8 mouse cellular contexts compared by ENCODE assay signal in genomic region chr12:78980683-78981091, GRCm38 (mm10). TPM values are rescaled to one million over a fixed set of nuclear protein-coding genes. Genes with fewer than 3 reads are reported as not detected.
A peak's percentile ranks its signal among the peaks of the same experiment; 100 is the strongest.
DNase-seq lines count a peak whose midpoint lies in the region; ATAC-seq and TF ChIP-seq lines count a peak whose summit lies in the region.

No protein-coding gene starts in this region.

- dilution Hi-C loops in CH12.LX (cut with MboI; ENCODE audit: extremely low pct_ligation_motif_present, extremely low pct_unique_long_range_greater_than_20kb, low sequenced_read_pairs) = no loop called here

- in situ Hi-C loops in CH12.LX (cut with MboI; ENCODE audit: low pct_ligation_motif_present, low pct_unique_long_range_greater_than_20kb, low sequenced_read_pairs) = no loop called here

- H3K36me3 ChIP-seq in CH12.LX (replicated peaks in 1 of 2; ENCODE audit: control insufficient read depth in 1 of 2, insufficient read depth in 1 of 2, low read length in 1 of 2) = peaks cover 7 to 15% of the 10 kb centered on the region in 2 experiments
- no peaks in the 10 kb centered on the region for H3K36me3 ChIP-seq in heart, embryonic 16.5 days (ENCODE audit: control insufficient read depth, insufficient read depth)
- H3K36me3 ChIP-seq in liver, embryonic 16.5 days (ENCODE audit: control insufficient read depth, insufficient read depth) = no peaks in the 10 kb centered on the region
- H3K36me3 ChIP-seq in hindbrain, embryonic 14.5 days (replicated peaks; ENCODE audit: control insufficient read depth, insufficient read depth) = no peaks in the 10 kb centered on the region

- H3K79me2 ChIP-seq in CH12.LX (replicated peaks; ENCODE audit: control insufficient read depth, extremely low read depth, insufficient read depth, poor library complexity, severe bottlenecking) = 0 out of 2 replicates have a peak, but pooled peaks cover 2% of the 10 kb centered on the region

- H3K27me3 ChIP-seq in CH12.LX (replicated peaks) = no peaks in the 10 kb centered on the region
- H3K27me3 ChIP-seq in heart, embryonic 16.5 days (ENCODE audit: control insufficient read depth, insufficient read depth, low read length) = no peaks in the 10 kb centered on the region
- no peaks in the 10 kb centered on the region for H3K27me3 ChIP-seq in liver, embryonic 16.5 days (ENCODE audit: control insufficient read depth, insufficient read depth, low read depth, low read length)
- no peaks in the 10 kb centered on the region for H3K27me3 ChIP-seq in hindbrain, embryonic 14.5 days (ENCODE audit: control insufficient read depth, insufficient read depth, low read length)

- no peak for TF ChIP-seq CTCF in CH12.LX (conservative IDR thresholded peaks at IDR 0.05 in 1 of 2, IDR thresholded peaks at IDR 0.05 in 1 of 2; ENCODE audit: low read depth in 2 of 2, low read length in 2 of 2)

- H3K27ac ChIP-seq in CH12.LX (ENCODE audit: insufficient read depth, low read depth) = peak overlapping the region; percentile 69
- H3K27ac ChIP-seq in heart, embryonic 16.5 days (ENCODE audit: low read length) = peak overlapping the region; percentile 39; the same call in 1 of the 2 replicates
- peak overlapping the region; percentile 48 for H3K27ac ChIP-seq in liver, embryonic 16.5 days (ENCODE audit: low read length)
- H3K27ac ChIP-seq in hindbrain, embryonic 14.5 days = no peak overlapping the region

- ATAC-seq in heart, embryonic 16.5 days (replicated peaks; ENCODE audit: extremely low read depth, insufficient read depth, low FRiP score) = peak; percentile 50; the same call in 1 of the 2 replicates
- ATAC-seq in liver, embryonic 16.5 days (ENCODE audit: low read depth) = peak; percentile 69
- no peak for ATAC-seq in hindbrain, embryonic 14.5 days (ENCODE audit: low FRiP score)

- TF ChIP-seq POLR2A in CH12.LX (IDR thresholded peaks at IDR 0.05; ENCODE audit: low read depth, low read length) = peak; percentile 60; the same call in 1 of the 2 replicates

- TF ChIP-seq RAD21 in CH12.LX (IDR thresholded peaks at IDR 0.05; ENCODE audit: low read depth, low read length) = no peak; the same call in 1 of the 2 replicates

- peak overlapping the region; percentile 45 for H3K9ac ChIP-seq in CH12.LX (ENCODE audit: insufficient read depth, low read depth)
- H3K9ac ChIP-seq in heart, embryonic 16.5 days (ENCODE audit: low read length) = no peak overlapping the region
- H3K9ac ChIP-seq in liver, embryonic 16.5 days (ENCODE audit: low read depth, low read length) = no peak overlapping the region
- no peak overlapping the region for H3K9ac ChIP-seq in hindbrain, embryonic 14.5 days

- TF ChIP-seq EP300 in CH12.LX (IDR thresholded peaks at IDR 0.05; ENCODE audit: low read length) = peak; percentile 99

- no peaks in the 10 kb centered on the region for H3K9me3 ChIP-seq in CH12.LX (replicated peaks; ENCODE audit: low read length)
- no peaks in the 10 kb centered on the region for H3K9me3 ChIP-seq in heart, embryonic 16.5 days (replicated peaks; ENCODE audit: control insufficient read depth, low read length)
- H3K9me3 ChIP-seq in liver, embryonic 16.5 days (replicated peaks; ENCODE audit: control insufficient read depth, low read length) = no peaks in the 10 kb centered on the region
- 0 out of 2 replicates have a peak, but pooled peaks cover 4% of the 10 kb centered on the region for H3K9me3 ChIP-seq in hindbrain, embryonic 14.5 days (ENCODE audit: control insufficient read depth, low read length)

- peaks cover 20 to 65% of the 10 kb centered on the region in 2 experiments for H3K4me1 ChIP-seq in CH12.LX (ENCODE audit: control insufficient read depth in 1 of 2, insufficient read depth in 2 of 2)
- peaks cover 14% of the 10 kb centered on the region for H3K4me1 ChIP-seq in heart, embryonic 16.5 days (ENCODE audit: control insufficient read depth, insufficient read depth, low read length)
- H3K4me1 ChIP-seq in liver, embryonic 16.5 days (ENCODE audit: control insufficient read depth, low read depth, low read length) = no peaks in the 10 kb centered on the region; the same call in none of the 2 replicates
- H3K4me1 ChIP-seq in hindbrain, embryonic 14.5 days (replicated peaks; ENCODE audit: control insufficient read depth, insufficient read depth, low read length) = 0 out of 2 replicates have a peak, but pooled peaks cover 9% of the 10 kb centered on the region

- DNase-seq in A20 (ENCODE audit: low read depth, low spot score) (peak; percentile 89), CH12.LX (ENCODE audit: extremely low read depth) (peak; percentile 92)
- peak; percentile 35 to 56 for DNase-seq in spleen, postnatal 10 days (ENCODE audit: low spot score in 2 of 2)
- DNase-seq in urinary bladder, postnatal 36 days (ENCODE audit: low spot score in 2 of 2) = no peak
- no peak for DNase-seq in hindbrain, embryonic 14.5 days (ENCODE audit: low spot score)
- DNase-seq in layer of hippocampus, postnatal 10 days (ENCODE audit: low spot score in 2 of 2) = no peak

- H3K4me2 ChIP-seq in CH12.LX (ENCODE audit: insufficient read depth, low read depth, poor library complexity, severe bottlenecking) = peak overlapping the region; percentile 90
- peak overlapping the region; percentile 11; the same call in 1 of the 2 replicates for H3K4me2 ChIP-seq in heart, embryonic 16.5 days (ENCODE audit: low read depth, low read length)
- peak overlapping the region; percentile 42 for H3K4me2 ChIP-seq in liver, embryonic 16.5 days (ENCODE audit: low read depth, low read length)
- H3K4me2 ChIP-seq in hindbrain, embryonic 14.5 days (replicated peaks) = no peak overlapping the region

- WGBS in heart, embryonic 16.5 days = 54% methylated on average over 5 of the region's 5 CpGs
- WGBS in liver, embryonic 16.5 days (ENCODE audit: insufficient replicate concordance) = 16% methylated on average over 5 of the region's 5 CpGs
- WGBS in hindbrain, embryonic 14.5 days = 87% methylated on average over 5 of the region's 5 CpGs

- peak overlapping the region; percentile 64 to 72 (median 68) for H3K4me3 ChIP-seq in CH12.LX (replicated peaks in 1 of 3; ENCODE audit: low read depth in 2 of 3, low read length in 2 of 3, poor library complexity in 1 of 3)
- H3K4me3 ChIP-seq in heart, embryonic 16.5 days (ENCODE audit: low read length) = peak overlapping the region; percentile 20; the same call in 1 of the 2 replicates
- peak overlapping the region; percentile 49 for H3K4me3 ChIP-seq in liver, embryonic 16.5 days (ENCODE audit: low read depth, low read length)
- no peak overlapping the region for H3K4me3 ChIP-seq in hindbrain, embryonic 14.5 days (replicated peaks; ENCODE audit: low read length)

TF ChIP-seq in CH12.LX, 34 proteins besides CTCF, POLR2A, EP300 and RAD21 (continues in another document):
- TF ChIP-seq USF2 (conservative IDR thresholded peaks at IDR 0.05; ENCODE audit: low read depth, low read length) (no peak), BHLHE40 (IDR thresholded peaks at IDR 0.05; ENCODE audit: low read depth, low read length) (peak; percentile 83), USF1 (IDR thresholded peaks at IDR 0.05; ENCODE audit: low read depth, low read length) (no peak), NRF1 (IDR thresholded peaks at IDR 0.05; ENCODE audit: low read depth, low read length) (peak; percentile 46; the same call in 1 of the 2 replicates), UBTF (IDR thresholded peaks at IDR 0.05; ENCODE audit: low read depth, low read length) (no peak), CHD1 (IDR thresholded peaks at IDR 0.05; ENCODE audit: low read depth, low read length) (no peak), TBP (conservative IDR thresholded peaks at IDR 0.05; ENCODE audit: low read depth, low read length) (peak; percentile 57; the same call in 1 of the 2 replicates), PAX5 (IDR thresholded peaks at IDR 0.05; ENCODE audit: low read length) (no peak), MEF2A (IDR thresholded peaks at IDR 0.05; ENCODE audit: borderline replicate concordance, low read depth, low read length) (peak; percentile 94), JUND (conservative IDR thresholded peaks at IDR 0.05; ENCODE audit: low read depth, low read length) (peak; percentile 48; the same call in 1 of the 2 replicates), RCOR1 (conservative IDR thresholded peaks at IDR 0.05; ENCODE audit: low read depth, low read length) (peak; percentile 95), GABPA (IDR thresholded peaks at IDR 0.05; ENCODE audit: insufficient replicate concordance, low read depth, low read length) (no peak), ZMIZ1 (IDR thresholded peaks at IDR 0.05; ENCODE audit: low read depth, low read length) (peak; percentile 76; the same call in 1 of the 2 replicates), CHD2 (IDR thresholded peaks at IDR 0.05; ENCODE audit: low read length) (peak; percentile 82), ZC3H11A (IDR thresholded peaks at IDR 0.05; ENCODE audit: low read depth, low read length) (no peak), ELF1 (IDR thresholded peaks at IDR 0.05; ENCODE audit: low read depth, low read length) (peak; percentile 86), SIN3A (IDR thresholded peaks at IDR 0.05; ENCODE audit: low read length) (peak; percentile 89), POLR2AphosphoS2 (IDR thresholded peaks at IDR 0.05; ENCODE audit: low read depth, low read length) (no peak), IRF4 (IDR thresholded peaks at IDR 0.05; ENCODE audit: low read depth, low read length) (peak; percentile 99), TCF12 (IDR thresholded peaks at IDR 0.05; ENCODE audit: low read depth, low read length) (peak; percentile 99), HCFC1 (IDR thresholded peaks at IDR 0.05; ENCODE audit: low read depth, low read length) (peak; percentile 51), ZNF384 (IDR thresholded peaks at IDR 0.05; ENCODE audit: low read depth, low read length) (peak; percentile 65)

RNA-seq across cellular contexts. Expression of gene Tmem229b, which starts 26.7 kb away (rescaled TPM):
- 41.7 and 45.0 TPM in 2 replicates for total RNA-seq in CH12.LX (2012; rRNA removed)
- 64.4 and 66.5 TPM in 2 replicates for total RNA-seq in CH12.LX (2014; rRNA removed)
- 125 and 129 TPM in 2 replicates for polyA plus RNA-seq in CH12.LX (2012; ENCODE audit: insufficient read length, low read depth)
- 3.9 and 4.7 TPM in 2 replicates for polyA plus RNA-seq in heart, embryonic 16.5 days (2015; fragmentation: Nextera tagmentation; extraction: Ambion mirVana)
- 2.3 and 3.7 TPM in 2 replicates for polyA plus RNA-seq in liver, embryonic 16.5 days (2015; fragmentation: Nextera tagmentation; extraction: Ambion mirVana)
- 62.2 and 69.6 TPM in 2 replicates for polyA plus RNA-seq in hindbrain, embryonic 14.5 days (2014; fragmentation: Nextera tagmentation; extraction: Ambion mirVana)
- 10 to 100 TPM; 88.7 to 96.9 TPM for total RNA-seq in layer of hippocampus, postnatal 10 days (2021)

RNA-seq across cellular contexts. Expression of gene Plekhh1, which starts 48.3 kb away (rescaled TPM):
- total RNA-seq in CH12.LX (2012; rRNA removed) (0.92 and 1.9 TPM in 2 replicates), CH12.LX (2014; rRNA removed) (0.27 and 0.31 TPM in 2 replicates)
- polyA plus RNA-seq in CH12.LX (2012; ENCODE audit: insufficient read length, low read depth) = 0.69 and 0.75 TPM in 2 replicates
- 1.8 and 2.8 TPM in 2 replicates for polyA plus RNA-seq in heart, embryonic 16.5 days (2015; fragmentation: Nextera tagmentation; extraction: Ambion mirVana)
- 0.13 and 0.33 TPM in 2 replicates for polyA plus RNA-seq in liver, embryonic 16.5 days (2015; fragmentation: Nextera tagmentation; extraction: Ambion mirVana)
- polyA plus RNA-seq in hindbrain, embryonic 14.5 days (2014; fragmentation: Nextera tagmentation; extraction: Ambion mirVana) = 2.4 and 2.8 TPM in 2 replicates
- total RNA-seq in layer of hippocampus, postnatal 10 days (2021) = 1 to 10 TPM; 2.6 to 2.9 TPM

Comparison
In these comparisons a context has a peak if more than half of its experiments do, and no peak if none do; other contexts are left out.
1. DNase-seq: peak in A20 (single experiment), CH12.LX (single experiment) and spleen, postnatal 10 days (2 of 2); none in urinary bladder, postnatal 36 days (0 of 2), hindbrain, embryonic 14.5 days (single experiment) and layer of hippocampus, postnatal 10 days (0 of 2).
2. RNA of gene Tmem229b, which starts 26.7 kb away (polyA plus RNA-seq): 125 to 129 TPM in CH12.LX and 62.2 to 69.6 TPM in hindbrain, embryonic 14.5 days; 3.9 to 4.7 TPM in heart, embryonic 16.5 days and 2.3 to 3.7 TPM in liver, embryonic 16.5 days; every median in the first group is over 10 times any median in the second.